Mouse (Mus musculus) limb, embryonic 14.5 days (tissue): ENCODE data around the gene Pacrg. TPM values are rescaled to one million over a fixed set of nuclear protein-coding genes. Genes with fewer than 3 reads are reported as not detected.

Experiments
- ATAC-seq: fragments of 200-750 bp; cut with Nextera tagmentation; 2 replicates; pipeline ENCODE4 v1.8.0; 2017; ENCODE audit warnings: low read depth, moderate number of reproducible peaks, moderate TSS enrichment; ENCODE audit not compliant: low FRiP score
- DNase-seq: peaks from one replicate; pipeline ENCODE4 v3.0.0-alpha.2; 2015; ENCODE audit warnings: low spot score
- H3K27ac ChIP-seq: fragments of 300-500 bp; sonication (generic); replicated peaks from 2 replicates; pipeline ENCODE4 v1.5.1; 2014; ENCODE audit warnings: low read depth, mild to moderate bottlenecking, low read length, moderate library complexity, mixed read lengths
- H3K27me3 ChIP-seq: fragments of 300-500 bp; sonication (generic); 2 replicates; pipeline ENCODE4 v1.6.1; 2014; ENCODE audit warnings: low read length, mixed read lengths; ENCODE audit not compliant: control insufficient read depth, insufficient read depth
- H3K36me3 ChIP-seq: fragments of 300-500 bp; sonication (generic); 2 replicates; pipeline ENCODE4 v1.6.1; 2014; ENCODE audit warnings: mild to moderate bottlenecking, low read length, moderate library complexity, mixed read lengths; ENCODE audit not compliant: control insufficient read depth, insufficient read depth
- H3K4me1 ChIP-seq: fragments of 300-500 bp; sonication (generic); 2 replicates; pipeline ENCODE4 v1.6.1; 2014; ENCODE audit warnings: antibody characterized with exemption, low read length, mixed read lengths; ENCODE audit not compliant: control insufficient read depth, insufficient read depth
- H3K4me2 ChIP-seq: fragments of 300-500 bp; sonication (generic); replicated peaks from 2 replicates; pipeline ENCODE4 v1.6.1; 2014; ENCODE audit warnings: low read depth, mild to moderate bottlenecking, low read length, moderate library complexity; ENCODE audit not compliant: severe bottlenecking
- H3K4me3 ChIP-seq: fragments of 300-500 bp; sonication (generic); replicated peaks from 2 replicates; pipeline ENCODE4 v1.5.1; 2014; ENCODE audit warnings: low read length
- H3K9ac ChIP-seq: fragments of 300-500 bp; sonication (generic); 2 replicates; pipeline ENCODE4 v1.6.1; 2014; ENCODE audit warnings: mild to moderate bottlenecking, low read depth, low read length, moderate library complexity; ENCODE audit not compliant: severe bottlenecking
- H3K9me3 ChIP-seq: fragments of 300-500 bp; sonication (generic); 2 replicates; pipeline ENCODE4 v1.6.1; 2016; ENCODE audit warnings: low read length; ENCODE audit not compliant: control insufficient read depth
- POLR2A ChIP-seq: fragments of 200-500 bp; IDR thresholded peaks from 2 replicates; pipeline ENCODE4 v1.8.0; 2012; ENCODE audit warnings: inconsistent platforms, mild to moderate bottlenecking, moderate library complexity, borderline replicate concordance; ENCODE audit not compliant: insufficient read depth, insufficient read length; ENCODE audit errors: extremely low read depth
- WGBS: fragments of 180-500 bp; shearing (Covaris S2); extraction: QIAGEN DNeasy Blood & Tissue Kit; methylation state at CpG from one replicate; pipeline ENCODE4 v1.1.7; 2014; 5-methylcytosine and 5-hydroxymethylcytosine counted together
- polyA plus RNA-seq, 2 experiments: library from polyadenylated mRNA; depleted of rRNA in 1 of 2; stranded (reverse) in 1 of 2; unstranded in 1 of 2; fragments of >200 nt; fragmentation: Nextera tagmentation in 1 of 2; extraction: Ambion mirVana in 1 of 2; gene quantifications; 2 replicates each; pipeline versions ENCODE4 v1.2.1 to v1.2.3; 2012 to 2014

Pacrg gene
- polyA plus RNA-seq, 2 experiments: 0.99 to 1.3 TPM

DNA sequence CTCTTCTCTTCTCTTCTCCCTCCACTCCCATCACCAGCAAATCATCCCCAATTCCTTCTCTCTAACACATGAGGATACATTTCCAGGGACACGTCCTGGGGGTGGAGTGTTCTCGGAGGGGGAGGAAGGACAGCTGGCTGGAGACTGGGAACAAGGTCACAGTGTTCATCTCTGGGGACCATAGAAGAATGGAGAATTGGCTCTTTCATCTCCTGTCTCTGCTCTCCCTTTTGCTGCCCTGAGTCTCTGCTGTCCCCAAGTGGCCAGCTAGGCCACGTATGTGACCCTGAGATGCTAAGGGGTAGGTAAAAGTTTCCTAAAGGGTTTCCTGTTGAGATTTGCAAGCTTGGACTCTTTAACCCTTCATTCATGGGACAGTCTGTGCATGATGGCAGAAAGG, 347.0 kb downstream of the Pacrg start:
- no peaks in the 10 kb centered on the region for H3K9me3 ChIP-seq
- H3K27me3 ChIP-seq: no peaks in the 10 kb centered on the region
- ATAC-seq: no peak
- 34% methylated on average over 3 of the region's 3 CpGs for WGBS
- H3K4me2 ChIP-seq: no peak overlapping the region
- no peak for TF ChIP-seq POLR2A
- peaks cover 39% of the 10 kb centered on the region for H3K4me1 ChIP-seq
- H3K9ac ChIP-seq: no peak overlapping the region
- H3K27ac ChIP-seq: no peak overlapping the region
- no peaks in the 10 kb centered on the region for H3K36me3 ChIP-seq
- no peak overlapping the region for H3K4me3 ChIP-seq
- no peak for DNase-seq

DNA sequence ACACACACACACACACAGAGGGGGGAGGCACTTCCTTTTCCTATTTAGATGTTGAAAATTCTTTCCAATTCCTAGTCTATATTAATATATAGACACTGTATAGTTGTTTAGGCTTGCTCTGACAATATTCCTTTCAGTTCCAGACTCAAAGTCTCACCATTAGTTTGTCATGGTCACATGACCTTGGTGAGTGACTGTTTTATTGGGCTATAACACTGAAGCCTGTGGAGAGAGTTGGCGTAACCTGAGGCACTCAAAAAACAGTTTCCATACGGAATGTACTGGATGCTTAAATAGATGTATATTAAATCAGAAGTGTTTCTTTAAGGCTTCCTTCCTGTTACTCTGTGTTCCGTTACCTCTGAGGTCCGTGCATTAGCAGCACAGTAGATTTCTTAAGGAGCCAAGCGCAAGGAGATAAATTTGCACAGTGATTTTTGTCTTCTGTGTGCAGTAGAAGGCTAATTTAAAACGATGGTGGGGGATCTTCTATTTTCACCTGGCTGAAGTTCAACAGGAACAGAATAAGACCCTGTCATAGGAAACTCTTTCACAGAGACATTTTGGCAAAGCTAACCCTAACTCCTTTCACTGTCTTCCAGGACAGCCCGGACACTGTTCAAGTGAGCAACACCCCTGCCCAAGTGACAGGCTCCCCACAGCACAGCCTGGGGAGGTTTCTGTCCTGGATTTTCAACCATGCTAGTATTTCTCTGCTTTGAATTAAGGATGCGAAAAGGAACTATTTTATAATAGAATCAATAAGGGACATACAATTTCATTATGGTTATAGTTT, 349.5 kb downstream of the Pacrg start:
- Histone ChIP-seq H3K36me3 (no peaks in the 10 kb centered on the region), H3K4me2 (no peak overlapping the region; the same call in 1 of the 2 replicates), H3K27me3 (no peaks in the 10 kb centered on the region), H3K4me3 (no peak overlapping the region), H3K9ac (no peak overlapping the region), H3K27ac (no peak overlapping the region), H3K4me1 (peaks cover 38% of the 10 kb centered on the region), H3K9me3 (no peaks in the 10 kb centered on the region)
- DNase-seq (peak; percentile 78), ATAC-seq (peak; percentile 86)
- TF ChIP-seq POLR2A: no peak
- 20% methylated on average over 8 of the region's 8 CpGs for WGBS

DNA sequence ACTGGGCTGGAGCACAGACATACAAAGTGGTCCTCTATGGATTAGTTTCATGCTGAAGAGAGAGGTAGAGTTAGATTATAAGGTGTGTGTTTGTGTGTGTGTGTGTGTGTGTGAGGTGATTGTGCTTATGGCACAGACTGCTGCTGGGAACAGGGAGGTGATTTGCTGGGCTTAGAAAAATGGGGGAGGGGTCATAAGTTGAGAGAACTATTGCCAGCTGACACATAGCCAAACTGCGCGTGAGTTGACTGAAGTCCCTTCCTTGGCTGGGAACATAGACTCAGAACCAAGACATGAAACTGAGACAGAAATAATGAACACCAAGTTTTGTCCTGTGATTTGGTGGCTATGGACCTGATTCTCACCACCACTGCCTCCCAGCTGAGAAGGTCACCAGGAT, 351.2 kb downstream of the Pacrg start:
- no peak overlapping the region for H3K9ac ChIP-seq
- H3K9me3 ChIP-seq: no peaks in the 10 kb centered on the region
- 50% methylated on average over 2 of the region's 2 CpGs for WGBS
- no peak for TF ChIP-seq POLR2A
- H3K27me3 ChIP-seq: no peaks in the 10 kb centered on the region
- H3K4me1 ChIP-seq: peaks cover 38% of the 10 kb centered on the region
- ATAC-seq (no peak), DNase-seq (no peak)
- H3K27ac ChIP-seq: no peak overlapping the region
- no peaks in the 10 kb centered on the region for H3K36me3 ChIP-seq
- no peak overlapping the region for H3K4me2 ChIP-seq
- H3K4me3 ChIP-seq: no peak overlapping the region

DNA sequence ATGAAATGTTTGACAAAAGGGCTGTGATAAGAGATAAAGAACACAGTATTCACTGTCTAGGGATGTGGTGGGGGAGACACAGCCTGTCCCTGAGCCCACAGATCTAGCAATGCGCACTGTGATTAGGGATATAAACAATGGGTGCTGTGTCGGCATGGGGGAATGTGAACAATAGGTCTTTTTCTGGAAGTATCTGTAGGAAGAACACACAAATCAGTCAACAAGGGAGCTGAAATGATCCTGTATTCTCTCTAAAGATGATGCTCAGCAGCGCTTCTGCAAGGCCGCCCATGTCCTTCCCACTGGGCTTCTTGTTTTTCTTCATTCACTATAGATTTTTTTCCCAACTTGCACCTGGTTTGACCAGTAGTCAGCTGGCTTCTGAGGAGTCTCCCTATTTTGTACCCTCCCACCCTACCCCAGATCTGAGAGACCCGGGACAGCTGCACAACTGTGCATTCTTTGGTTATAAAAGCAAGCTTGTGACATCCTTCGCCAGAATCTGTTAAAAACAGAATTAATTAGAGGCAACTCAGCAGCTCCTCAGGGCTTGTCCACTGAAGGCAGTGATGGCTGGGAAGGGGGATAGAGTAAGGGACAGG, 356.1 kb downstream of the Pacrg start:
- ATAC-seq: no peak
- Histone ChIP-seq H3K9ac (no peak overlapping the region), H3K9me3 (no peaks in the 10 kb centered on the region), H3K4me1 (peaks cover 10% of the 10 kb centered on the region), H3K4me2 (no peak overlapping the region), H3K36me3 (no peaks in the 10 kb centered on the region), H3K27me3 (no peaks in the 10 kb centered on the region), H3K4me3 (no peak overlapping the region), H3K27ac (no peak overlapping the region)
- 76% methylated on average over 6 of the region's 6 CpGs for WGBS
- no peak for DNase-seq
- no peak for TF ChIP-seq POLR2A

DNA sequence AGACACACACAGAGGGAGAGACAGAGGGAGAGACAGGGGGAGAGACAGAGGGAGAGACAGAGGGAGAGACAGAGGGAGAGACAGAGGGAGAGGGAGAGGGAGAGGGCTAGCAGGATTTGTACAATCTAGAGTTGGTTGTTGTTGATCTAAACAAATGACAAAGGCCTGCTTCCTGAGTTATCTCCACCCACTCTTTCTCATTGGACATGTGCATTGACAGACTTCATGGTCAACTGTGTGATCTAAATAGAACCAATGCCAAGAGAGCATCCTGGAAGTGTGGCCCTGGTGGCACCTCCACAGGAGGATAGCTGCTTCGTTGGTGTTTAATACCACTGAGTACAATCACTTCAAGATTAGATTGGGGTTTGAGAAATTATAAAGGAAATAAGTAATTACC, 359.0 kb downstream of the Pacrg start:
- Histone ChIP-seq H3K4me2 (no peak overlapping the region), H3K4me3 (no peak overlapping the region), H3K36me3 (no peaks in the 10 kb centered on the region), H3K4me1 (peaks cover 20% of the 10 kb centered on the region), H3K27ac (no peak overlapping the region), H3K27me3 (no peaks in the 10 kb centered on the region), H3K9ac (no peak overlapping the region), H3K9me3 (no peaks in the 10 kb centered on the region)
- DNase-seq (no peak), ATAC-seq (no peak)
- no peak for TF ChIP-seq POLR2A
- WGBS: 83% methylated on average over 1 of the region's 1 CpGs
